Mouse (Mus musculus) forebrain, embryonic 13.5 days (tissue): ENCODE data around the gene Ubac1. TPM values are rescaled to one million over a fixed set of nuclear protein-coding genes. Genes with fewer than 3 reads are reported as not detected.
A peak's percentile ranks its signal among the peaks of the same experiment; 100 is the strongest.

Source experiments
- ATAC-seq: fragments of 200-750 bp; cut with Nextera tagmentation; 2 replicates; pipeline ENCODE4 v1.8.0; 2017
- H3K27ac ChIP-seq: fragments of 300-500 bp; sonication (generic); 2 replicates; pipeline ENCODE4 v1.5.1; 2015; ENCODE audit warnings: inconsistent platforms, mild to moderate bottlenecking, moderate library complexity
- H3K27me3 ChIP-seq: fragments of 300-500 bp; sonication (generic); 2 replicates; pipeline ENCODE4 v1.6.1; 2015; ENCODE audit warnings: mild to moderate bottlenecking, inconsistent platforms
- H3K36me3 ChIP-seq: fragments of 300-500 bp; sonication (generic); 2 replicates; pipeline ENCODE4 v1.6.1; 2015; ENCODE audit warnings: mild to moderate bottlenecking, inconsistent platforms; ENCODE audit not compliant: poor library complexity, severe bottlenecking
- H3K4me1 ChIP-seq: fragments of 300-500 bp; sonication (generic); 2 replicates; pipeline ENCODE4 v1.6.1; 2015; ENCODE audit warnings: inconsistent platforms
- H3K4me2 ChIP-seq: fragments of 300-500 bp; sonication (generic); 2 replicates; pipeline ENCODE4 v1.6.1; 2015; ENCODE audit warnings: inconsistent platforms, mild to moderate bottlenecking, moderate library complexity
- H3K4me3 ChIP-seq: fragments of 300-500 bp; sonication (generic); 2 replicates; pipeline ENCODE4 v1.5.1; 2015; ENCODE audit warnings: mild to moderate bottlenecking, inconsistent platforms
- H3K9ac ChIP-seq: fragments of 300-500 bp; sonication (generic); 2 replicates; pipeline ENCODE4 v1.6.1; 2015; ENCODE audit warnings: mild to moderate bottlenecking, inconsistent platforms
- H3K9me3 ChIP-seq: fragments of 300-500 bp; sonication (generic); replicated peaks from 2 replicates; pipeline ENCODE4 v1.6.1; 2016; ENCODE audit warnings: inconsistent platforms
- WGBS: fragments of 180-500 bp; shearing (Covaris S2); methylation state at CpG from one replicate; pipeline ENCODE4 v1.1.7; 2015; 5-methylcytosine and 5-hydroxymethylcytosine counted together
- polyA plus RNA-seq: library from polyadenylated mRNA; unstranded; fragments of >200 nt; fragmentation: Nextera tagmentation; extraction: Ambion mirVana; gene quantifications from 2 replicates; pipeline ENCODE4 v1.2.1, GENCODE M21; 2015

Ubac1 gene
- polyA plus RNA-seq, 1 experiment from 2014 or later: 83.8 TPM

- Histone ChIP-seq H3K4me3 (peak within 1 kb of the TSS; percentile 82), H3K36me3 (0 out of 2 replicates have a peak, but pooled peaks cover 3% of the 10 kb centered on the region), H3K27ac (peak within 1 kb of the TSS; percentile 96), H3K9ac (peak within 1 kb of the TSS; percentile 99), H3K4me1 (peaks cover 48% of the 10 kb centered on the region), H3K27me3 (no peaks in the 10 kb centered on the region), H3K4me2 (peak within 1 kb of the TSS; percentile 91), H3K9me3 (no peaks in the 10 kb centered on the region)
- under 1% methylated on average over 54 of the region's 64 CpGs for WGBS
- peak; percentile 98 for ATAC-seq
Observed at GRCm38 (mm10) chr2:25983159-25983907, 38.2 kb downstream of the Ubac1 start, which contains the start of gene Camsap1. Gene Camsap1 (minus strand): TSS chr2:25983282.

GRCm38 (mm10) chr2:25982426-25983091 is 39.0 kb downstream of the Ubac1 start:
- Histone ChIP-seq H3K36me3 (peaks cover 3% of the 10 kb centered on the region; the same call in 1 of the 2 replicates), H3K4me1 (peaks cover 49% of the 10 kb centered on the region), H3K9me3 (no peaks in the 10 kb centered on the region), H3K4me3 (peak overlapping the region; percentile 82), H3K9ac (peak overlapping the region; percentile 99), H3K27me3 (no peaks in the 10 kb centered on the region), H3K4me2 (peak overlapping the region; percentile 91), H3K27ac (peak overlapping the region; percentile 96)
- ATAC-seq: peak; percentile 23
- WGBS: 1% methylated on average over 61 of the region's 76 CpGs

GRCm38 (mm10) chr2:25982052-25982425 is 39.5 kb downstream of the Ubac1 start:
- peaks cover 49% of the 10 kb centered on the region for H3K4me1 ChIP-seq
- no peak for ATAC-seq
- under 1% methylated on average over 16 of the region's 16 CpGs for WGBS
- no peaks in the 10 kb centered on the region for H3K9me3 ChIP-seq
- no peaks in the 10 kb centered on the region for H3K27me3 ChIP-seq
- H3K4me3 ChIP-seq: peak overlapping the region; percentile 82
- H3K36me3 ChIP-seq: peaks cover 3% of the 10 kb centered on the region; the same call in 1 of the 2 replicates
- peak overlapping the region; percentile 91 for H3K4me2 ChIP-seq
- H3K9ac ChIP-seq: peak overlapping the region; percentile 99
- H3K27ac ChIP-seq: peak overlapping the region; percentile 96

- H3K4me3 ChIP-seq: no peak overlapping the region
- no peak for ATAC-seq
- no peaks in the 10 kb centered on the region for H3K27me3 ChIP-seq
- H3K27ac ChIP-seq: no peak overlapping the region
- peaks cover 43% of the 10 kb centered on the region for H3K4me1 ChIP-seq
- WGBS: 89% methylated on average over 4 of the region's 4 CpGs
- H3K9ac ChIP-seq: no peak overlapping the region
- H3K9me3 ChIP-seq: no peaks in the 10 kb centered on the region
- no peak overlapping the region for H3K4me2 ChIP-seq
- peaks cover 3% of the 10 kb centered on the region; the same call in 1 of the 2 replicates for H3K36me3 ChIP-seq
Observed at GRCm38 (mm10) chr2:25978997-25979396, 42.5 kb downstream of the Ubac1 start.

- 87% methylated on average over 7 of the region's 7 CpGs for WGBS
- ATAC-seq: no peak
Observed at GRCm38 (mm10) chr2:25977587-25978239, 43.8 kb downstream of the Ubac1 start.

GRCm38 (mm10) chr2:25975141-25975770 is 46.3 kb downstream of the Ubac1 start:
- Histone ChIP-seq H3K36me3 (peaks cover 20% of the 10 kb centered on the region), H3K9me3 (no peaks in the 10 kb centered on the region), H3K4me1 (peaks cover 32% of the 10 kb centered on the region), H3K27me3 (no peaks in the 10 kb centered on the region), H3K27ac (no peak overlapping the region), H3K4me2 (no peak overlapping the region), H3K4me3 (no peak overlapping the region), H3K9ac (no peak overlapping the region)
- no peak for ATAC-seq
- 88% methylated on average over 4 of the region's 4 CpGs for WGBS

More at GRCm38 (mm10) chr2:25977587-25978239, 43.8 kb downstream of the Ubac1 start:
- Histone ChIP-seq H3K9me3 (no peaks in the 10 kb centered on the region), H3K4me3 (no peak overlapping the region), H3K9ac (no peak overlapping the region), H3K27me3 (no peaks in the 10 kb centered on the region), H3K27ac (no peak overlapping the region), H3K4me2 (no peak overlapping the region), H3K36me3 (peaks cover 12% of the 10 kb centered on the region), H3K4me1 (peaks cover 41% of the 10 kb centered on the region)

- no peak for ATAC-seq
- H3K27ac ChIP-seq: no peak overlapping the region
- H3K9ac ChIP-seq: no peak overlapping the region
- no peaks in the 10 kb centered on the region for H3K9me3 ChIP-seq
- H3K36me3 ChIP-seq: peaks cover 36% of the 10 kb centered on the region
- peaks cover 26% of the 10 kb centered on the region for H3K4me1 ChIP-seq
- 83% methylated on average over 2 of the region's 2 CpGs for WGBS
- H3K4me3 ChIP-seq: no peak overlapping the region
- H3K4me2 ChIP-seq: no peak overlapping the region
- H3K27me3 ChIP-seq: no peaks in the 10 kb centered on the region
Observed at GRCm38 (mm10) chr2:25970426-25970825, 51.1 kb downstream of the Ubac1 start.

- H3K27me3 ChIP-seq: no peaks in the 10 kb centered on the region
- no peak overlapping the region for H3K9ac ChIP-seq
- WGBS: 92% methylated on average over 4 of the region's 4 CpGs
- H3K4me3 ChIP-seq: no peak overlapping the region
- no peaks in the 10 kb centered on the region for H3K9me3 ChIP-seq
- peaks cover 47% of the 10 kb centered on the region for H3K36me3 ChIP-seq
- no peak for ATAC-seq
- no peak overlapping the region for H3K4me2 ChIP-seq
- H3K4me1 ChIP-seq: peaks cover 26% of the 10 kb centered on the region
- H3K27ac ChIP-seq: no peak overlapping the region
Observed at GRCm38 (mm10) chr2:25969319-25969718, 52.2 kb downstream of the Ubac1 start.

- Histone ChIP-seq H3K36me3 (peaks cover 82% of the 10 kb centered on the region), H3K4me2 (no peak overlapping the region), H3K9me3 (no peaks in the 10 kb centered on the region), H3K4me3 (no peak overlapping the region), H3K4me1 (no peaks in the 10 kb centered on the region), H3K27ac (no peak overlapping the region), H3K9ac (no peak overlapping the region), H3K27me3 (no peaks in the 10 kb centered on the region)
- WGBS: 88% methylated on average over 3 of the region's 3 CpGs
- ATAC-seq: no peak
Observed at GRCm38 (mm10) chr2:25949291-25949690, 72.3 kb downstream of the Ubac1 start.
